ENCODE assay signal across 8 mouse cellular contexts in the genomic region with DNA sequence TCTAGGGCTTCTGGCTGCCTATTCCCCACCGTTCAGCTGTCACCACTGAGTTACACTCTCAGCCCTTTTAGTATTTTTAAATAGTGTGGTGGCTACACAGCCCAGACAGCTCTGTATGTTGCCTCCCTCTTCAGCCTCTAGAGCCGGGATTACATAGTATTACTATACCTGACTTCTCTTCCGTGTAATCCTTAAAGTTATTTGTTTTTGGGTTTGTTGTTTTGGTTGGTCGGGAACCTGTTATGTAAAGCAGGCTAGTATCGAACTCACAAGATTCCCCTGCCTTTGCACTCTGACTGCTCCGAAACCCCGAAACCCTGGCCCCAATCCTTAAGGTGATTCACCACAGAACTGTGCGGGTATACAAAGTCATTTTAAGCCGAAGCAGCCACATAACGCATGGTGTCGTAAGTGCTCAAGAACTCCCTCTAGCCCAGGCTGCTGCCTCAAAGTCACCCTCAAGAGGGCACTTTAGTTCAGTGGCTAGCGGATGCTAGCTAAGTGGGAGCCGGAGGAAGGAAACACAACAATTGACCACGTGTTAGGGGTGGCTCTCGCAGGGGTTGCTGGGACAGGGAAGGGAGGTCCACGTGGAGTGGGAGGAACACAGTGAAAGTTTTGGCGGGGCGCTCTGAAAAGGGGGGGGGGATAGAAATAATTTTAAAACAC. TPM values are rescaled to one million over a fixed set of nuclear protein-coding genes. Genes with fewer than 3 reads are reported as not detected.
A peak's percentile ranks its signal among the peaks of the same experiment; 100 is the strongest.
DNase-seq lines count a peak whose midpoint lies in the region; ATAC-seq lines count a peak whose summit lies in the region.

No protein-coding gene starts in this region.

- WGBS in embryonic facial prominence, embryonic 14.5 days, result 11% methylated on average over 18 of the region's 18 CpGs
- WGBS in liver, embryonic 11.5 days, result 12% methylated on average over 18 of the region's 18 CpGs

- ATAC-seq in embryonic facial prominence, embryonic 14.5 days (ENCODE audit: low read depth), result peak; percentile 91
- peak; percentile 89 for ATAC-seq in liver, embryonic 11.5 days (replicated peaks; ENCODE audit: low FRiP score)
- peak; percentile 87 for ATAC-seq in monocyte, adult 5-6 weeks (replicated peaks; ENCODE audit: insufficient number of reproducible peaks, low FRiP score, low TSS enrichment, poor library complexity, severe bottlenecking)

- H3K36me3 ChIP-seq in embryonic facial prominence, embryonic 14.5 days (ENCODE audit: control insufficient read depth, insufficient read depth, low read length), result no peaks in the 10 kb centered on the region
- no peaks in the 10 kb centered on the region for H3K36me3 ChIP-seq in liver, embryonic 11.5 days (ENCODE audit: control insufficient read depth, insufficient read depth, low read length)
- H3K36me3 ChIP-seq in splenic B cell, adult 2 months (ENCODE audit: control insufficient read depth, insufficient read depth, low read length, poor library complexity, severe bottlenecking), result no peaks in the 10 kb centered on the region

- no peaks in the 10 kb centered on the region for H3K27me3 ChIP-seq in embryonic facial prominence, embryonic 14.5 days (replicated peaks; ENCODE audit: control insufficient read depth, insufficient read depth, low read length)
- no peaks in the 10 kb centered on the region for H3K27me3 ChIP-seq in liver, embryonic 11.5 days (replicated peaks; ENCODE audit: control insufficient read depth, insufficient read depth, low read length)
- no peaks in the 10 kb centered on the region for H3K27me3 ChIP-seq in splenic B cell, adult 2 months (ENCODE audit: control insufficient read depth, insufficient read depth, low read length, poor library complexity, severe bottlenecking)

- H3K9ac ChIP-seq in embryonic facial prominence, embryonic 14.5 days (ENCODE audit: low read depth, low read length), result peak overlapping the region; percentile 73
- H3K9ac ChIP-seq in liver, embryonic 11.5 days (ENCODE audit: low read depth, low read length), result peak overlapping the region; percentile 77

- peak overlapping the region; percentile 88 for H3K4me2 ChIP-seq in embryonic facial prominence, embryonic 14.5 days (ENCODE audit: low read depth, low read length)
- H3K4me2 ChIP-seq in liver, embryonic 11.5 days, result peak overlapping the region; percentile 94

- no peaks in the 10 kb centered on the region for H3K9me3 ChIP-seq in embryonic facial prominence, embryonic 14.5 days (ENCODE audit: control insufficient read depth, low read length)
- H3K9me3 ChIP-seq in liver, embryonic 11.5 days (ENCODE audit: control insufficient read depth, low read length), result no peaks in the 10 kb centered on the region

- peaks cover 36% of the 10 kb centered on the region for H3K4me1 ChIP-seq in embryonic facial prominence, embryonic 14.5 days (ENCODE audit: control insufficient read depth, insufficient read depth, low read length)
- peaks cover 51% of the 10 kb centered on the region for H3K4me1 ChIP-seq in liver, embryonic 11.5 days (replicated peaks; ENCODE audit: control insufficient read depth, insufficient read depth, low read length)

- peak; percentile 94 for DNase-seq in CD4-positive helper T cell, adult 2 months (ENCODE audit: low read depth, low spot score)
- peak; percentile 92 to 93 for DNase-seq in adrenal gland, postnatal 36 days
- DNase-seq in embryonic facial prominence, embryonic 14.5 days (ENCODE audit: low spot score), result peak; percentile 97
- peak; percentile 97 for DNase-seq in heart, adult 8-10 months (ENCODE audit: low spot score)
- peak; percentile 93 to 94 for DNase-seq in kidney, adult 8-10 months
- peak; percentile 79 for DNase-seq in liver, embryonic 11.5 days (ENCODE audit: low spot score)
- peak; percentile 95 for DNase-seq in splenic B cell, adult 2 months (ENCODE audit: low read depth, low spot score)

- peak overlapping the region; percentile 50 for H3K4me3 ChIP-seq in embryonic facial prominence, embryonic 14.5 days (ENCODE audit: low read depth, low read length)
- H3K4me3 ChIP-seq in liver, embryonic 11.5 days (ENCODE audit: low read depth, low read length), result peak overlapping the region; percentile 63

- H3K27ac ChIP-seq in embryonic facial prominence, embryonic 14.5 days (replicated peaks; ENCODE audit: low read depth, low read length), result peak overlapping the region; percentile 84
- peak overlapping the region; percentile 73 for H3K27ac ChIP-seq in liver, embryonic 11.5 days (ENCODE audit: low read depth, low read length)

RNA-seq across cellular contexts. Expression of a gene that starts 6.6 kb away (rescaled TPM):
- 100 to 1,000 TPM in 1 of 2 experiments, 10 to 100 TPM in 1; 94.2 to 106 TPM for total RNA-seq in adrenal gland, postnatal 36 days (2021)
- 18.1 and 18.5 TPM in 2 replicates for polyA plus RNA-seq in embryonic facial prominence, embryonic 14.5 days (2014; fragmentation: Nextera tagmentation; extraction: Ambion mirVana)
- 10 to 100 TPM; 72.1 to 84.3 (median 78.7) TPM for total RNA-seq in heart, adult 8-10 months (2022)
- 14.8 and 17.7 TPM in 2 replicates for polyA plus RNA-seq in liver, embryonic 11.5 days (2014; fragmentation: Nextera tagmentation; extraction: Ambion mirVana)
- total RNA-seq in monocyte, adult 5-6 weeks (2017), result 108 to 125 TPM (median 112 TPM) in 3 replicates

RNA-seq across cellular contexts. Expression of a gene that starts 13.6 kb away (rescaled TPM):
- 100 to 1,000 TPM; 116 to 171 TPM for total RNA-seq in adrenal gland, postnatal 36 days (2021)
- polyA plus RNA-seq in embryonic facial prominence, embryonic 14.5 days (2014; fragmentation: Nextera tagmentation; extraction: Ambion mirVana), result 1.1 and 1.9 TPM in 2 replicates
- 100 to 1,000 TPM in 2 of 4 experiments, 10 to 100 TPM in 2; 81.4 to 121 (median 101) TPM for total RNA-seq in heart, adult 8-10 months (2022)
- polyA plus RNA-seq in liver, embryonic 11.5 days (2014; fragmentation: Nextera tagmentation; extraction: Ambion mirVana), result 2.1 and 2.7 TPM in 2 replicates
- 0.68 to 4.7 TPM (median 1.9 TPM) in 3 replicates for total RNA-seq in monocyte, adult 5-6 weeks (2017)

RNA-seq across cellular contexts. Expression of a gene that starts 16.0 kb away (rescaled TPM):
- total RNA-seq in adrenal gland, postnatal 36 days (2021), result 10 to 100 TPM; 29.6 to 34.3 TPM
- 32.2 and 34.0 TPM in 2 replicates for polyA plus RNA-seq in embryonic facial prominence, embryonic 14.5 days (2014; fragmentation: Nextera tagmentation; extraction: Ambion mirVana)
- total RNA-seq in heart, adult 8-10 months (2022), result 10 to 100 TPM; 16.0 to 20.9 (median 17.8) TPM
- 34.8 and 35.6 TPM in 2 replicates for polyA plus RNA-seq in liver, embryonic 11.5 days (2014; fragmentation: Nextera tagmentation; extraction: Ambion mirVana)
- total RNA-seq in monocyte, adult 5-6 weeks (2017), result 47.5 to 51.5 TPM (median 49.5 TPM) in 3 replicates

RNA-seq across cellular contexts. Expression of a gene that starts 47.9 kb away (rescaled TPM):
- total RNA-seq in adrenal gland, postnatal 36 days (2021), result under 1 TPM; 0.46 to 0.69 TPM
- 5.7 and 6.3 TPM in 2 replicates for polyA plus RNA-seq in embryonic facial prominence, embryonic 14.5 days (2014; fragmentation: Nextera tagmentation; extraction: Ambion mirVana)
- total RNA-seq in heart, adult 8-10 months (2022), result 1 to 10 TPM in 1 of 4 experiments, under 1 TPM in 3; 0.38 to 1.1 (median 0.76) TPM
- 0.39 and 0.55 TPM in 2 replicates for polyA plus RNA-seq in liver, embryonic 11.5 days (2014; fragmentation: Nextera tagmentation; extraction: Ambion mirVana)
- total RNA-seq in monocyte, adult 5-6 weeks (2017), result not detected in 3 replicates

RNA-seq across cellular contexts. Expression of a gene that starts 48.2 kb away (rescaled TPM):
- total RNA-seq in adrenal gland, postnatal 36 days (2021), result 10 to 100 TPM; 69.2 to 91.7 TPM
- polyA plus RNA-seq in embryonic facial prominence, embryonic 14.5 days (2014; fragmentation: Nextera tagmentation; extraction: Ambion mirVana), result 57.7 and 62.2 TPM in 2 replicates
- total RNA-seq in heart, adult 8-10 months (2022), result 10 to 100 TPM; 92.5 to 98.4 (median 95.1) TPM
- polyA plus RNA-seq in liver, embryonic 11.5 days (2014; fragmentation: Nextera tagmentation; extraction: Ambion mirVana), result 26.6 and 31.6 TPM in 2 replicates
- 3.4 to 5.4 TPM (median 4.3 TPM) in 3 replicates for total RNA-seq in monocyte, adult 5-6 weeks (2017)

Comparison
In these comparisons a context has a peak if more than half of its experiments do, and no peak if none do; other contexts are left out.
1. Peak in every context shown above with its lines: DNase-seq, ATAC-seq, H3K4me3 ChIP-seq and H3K27ac ChIP-seq.
2. RNA of a gene that starts 13.6 kb away (total RNA-seq): 116 to 171 TPM in adrenal gland, postnatal 36 days and 81.4 to 121 TPM in heart, adult 8-10 months; 0.68 to 4.7 TPM in monocyte, adult 5-6 weeks; every median in the first group is over 10 times any median in the second.